Mouse (Mus musculus) midbrain, embryonic 16.5 days (tissue): ENCODE data around the gene Ankrd11. TPM values are rescaled to one million over a fixed set of nuclear protein-coding genes. Genes with fewer than 3 reads are reported as not detected.

Source experiments
- ATAC-seq: fragments of 200-750 bp; cut with Nextera tagmentation; 2 replicates; pipeline ENCODE4 v1.8.0; 2017; ENCODE audit warnings: moderate TSS enrichment
- H3K27ac ChIP-seq: fragments of 300-500 bp; sonication (generic); 2 replicates; pipeline ENCODE4 v1.5.1; 2014; ENCODE audit warnings: mild to moderate bottlenecking, low read length, mixed read lengths
- H3K27me3 ChIP-seq: fragments of 300-500 bp; sonication (generic); 2 replicates; pipeline ENCODE4 v1.6.1; 2014; ENCODE audit warnings: low read depth, low read length, mixed read lengths; ENCODE audit not compliant: control insufficient read depth, insufficient read depth
- H3K36me3 ChIP-seq: fragments of 300-500 bp; sonication (generic); 2 replicates; pipeline ENCODE4 v1.6.1; 2014; ENCODE audit warnings: mild to moderate bottlenecking, low read length, moderate library complexity, mixed read lengths; ENCODE audit not compliant: control insufficient read depth, insufficient read depth
- H3K4me1 ChIP-seq: fragments of 300-500 bp; sonication (generic); 2 replicates; pipeline ENCODE4 v1.6.1; 2014; ENCODE audit warnings: mild to moderate bottlenecking, low read length, mixed read lengths; ENCODE audit not compliant: control insufficient read depth, insufficient read depth
- H3K4me2 ChIP-seq: fragments of 300-500 bp; sonication (generic); 2 replicates; pipeline ENCODE4 v1.6.1; 2014; ENCODE audit warnings: mild to moderate bottlenecking, low read length, mixed read lengths
- H3K4me3 ChIP-seq: fragments of 300-500 bp; sonication (generic); 2 replicates; pipeline ENCODE4 v1.5.1; 2014; ENCODE audit warnings: low read depth, mild to moderate bottlenecking, low read length, moderate library complexity, mixed read lengths
- H3K9ac ChIP-seq: fragments of 300-500 bp; sonication (generic); 2 replicates; pipeline ENCODE4 v1.6.1; 2014; ENCODE audit warnings: low read depth, low read length, mixed read lengths
- H3K9me3 ChIP-seq: fragments of 300-500 bp; sonication (generic); replicated peaks from 2 replicates; pipeline ENCODE4 v1.6.1; 2014; ENCODE audit warnings: mild to moderate bottlenecking, low read length, mixed read lengths; ENCODE audit not compliant: control insufficient read depth, poor library complexity, severe bottlenecking
- WGBS: fragments of 180-500 bp; shearing (Covaris S2); extraction: QIAGEN DNeasy Blood & Tissue Kit; methylation state at CpG from one replicate; pipeline ENCODE4 v1.1.7; 2014; 5-methylcytosine and 5-hydroxymethylcytosine counted together
- polyA plus RNA-seq: library from polyadenylated mRNA; unstranded; fragments of >200 nt; fragmentation: Nextera tagmentation; extraction: Ambion mirVana; gene quantifications from 2 replicates; pipeline ENCODE4 v1.2.1, GENCODE M21; 2015

The Ankrd11 gene
- polyA plus RNA-seq, 1 experiment from 2014 or later, result 23.2 TPM

DNA sequence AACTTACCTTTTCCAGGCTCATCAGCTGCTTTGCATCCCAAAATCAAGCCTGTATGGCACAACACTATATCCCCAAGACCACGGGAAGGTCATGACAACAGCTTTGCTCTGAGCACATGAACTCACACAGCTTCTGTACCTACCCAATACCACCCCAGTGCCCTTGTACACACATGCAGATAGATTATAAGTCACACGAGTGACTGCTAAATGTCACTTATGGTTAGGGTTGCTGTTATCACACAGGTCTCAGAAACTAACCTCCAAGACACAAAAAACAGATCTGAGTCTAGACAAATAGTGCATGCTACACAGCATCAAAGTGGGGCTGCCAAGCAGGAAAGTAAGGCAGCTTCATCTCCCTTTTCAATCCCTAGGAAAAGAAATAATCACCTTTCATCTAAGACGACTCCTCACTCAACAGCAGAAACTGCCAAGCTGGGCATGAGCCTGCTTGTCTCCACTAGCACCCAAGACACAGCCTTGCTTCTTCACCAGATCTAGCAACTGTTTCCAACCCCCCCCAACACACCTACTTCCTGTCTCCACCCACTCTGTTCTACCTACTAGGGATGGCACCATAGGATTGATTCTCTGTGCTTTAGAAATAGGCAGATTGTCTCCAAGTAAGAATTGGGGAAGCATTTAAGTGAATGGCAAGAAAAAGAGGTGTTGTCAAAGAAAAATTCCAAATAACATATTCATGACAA is 87.8 kb downstream of the Ankrd11 start:
- H3K36me3 ChIP-seq, result no peaks in the 10 kb centered on the region
- peaks cover 20% of the 10 kb centered on the region for H3K4me1 ChIP-seq
- 73% methylated on average over 3 of the region's 3 CpGs for WGBS
- no peaks in the 10 kb centered on the region for H3K9me3 ChIP-seq
- H3K27me3 ChIP-seq, result no peaks in the 10 kb centered on the region
- no peak overlapping the region for H3K27ac ChIP-seq
- no peak overlapping the region for H3K9ac ChIP-seq
- H3K4me3 ChIP-seq, result no peak overlapping the region
- ATAC-seq, result no peak
- H3K4me2 ChIP-seq, result no peak overlapping the region

DNA sequence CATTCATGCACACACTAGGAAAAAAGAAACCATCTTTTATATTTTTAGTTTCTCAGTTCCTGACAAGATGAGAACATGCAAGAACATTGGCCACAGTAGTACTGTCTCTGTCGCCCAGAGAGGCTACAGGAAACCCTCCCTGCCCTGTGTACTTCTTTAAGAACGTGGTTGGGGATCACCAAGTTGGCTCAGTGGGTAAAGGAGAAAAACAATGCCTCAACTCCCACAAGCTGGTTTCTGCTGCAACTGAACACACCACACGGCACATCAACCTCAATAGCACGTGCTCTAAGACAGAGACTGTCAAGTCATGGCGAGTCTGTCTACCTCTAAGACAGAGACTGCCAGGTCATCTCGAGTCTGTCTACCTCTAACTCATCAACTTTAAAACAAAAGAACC is 89.0 kb downstream of the Ankrd11 start:
- H3K4me3 ChIP-seq, result no peak overlapping the region
- no peaks in the 10 kb centered on the region for H3K9me3 ChIP-seq
- no peaks in the 10 kb centered on the region for H3K27me3 ChIP-seq
- peaks cover 26% of the 10 kb centered on the region for H3K4me1 ChIP-seq
- 90% methylated on average over 6 of the region's 6 CpGs for WGBS
- no peak for ATAC-seq
- no peaks in the 10 kb centered on the region for H3K36me3 ChIP-seq
- no peak overlapping the region for H3K27ac ChIP-seq
- H3K9ac ChIP-seq, result no peak overlapping the region
- H3K4me2 ChIP-seq, result no peak overlapping the region

DNA sequence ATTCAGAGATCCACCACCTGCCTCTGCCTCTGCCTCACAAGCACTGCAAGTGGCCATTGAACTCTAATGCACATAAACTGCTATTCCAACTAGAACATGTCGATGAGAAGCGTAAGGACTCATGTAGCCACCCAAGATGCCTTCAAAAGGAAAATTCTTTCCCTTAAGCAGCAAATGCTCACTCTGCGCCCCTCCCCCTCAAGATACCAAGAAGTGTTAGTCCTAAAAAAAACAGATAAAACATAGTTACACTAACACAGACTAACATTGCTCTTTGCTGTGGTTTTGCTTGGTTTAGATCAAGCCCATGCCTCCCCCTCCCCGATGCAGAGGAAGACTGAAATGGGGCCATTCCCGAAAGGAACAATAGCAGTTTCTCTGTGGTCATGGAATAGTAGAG is 90.6 kb downstream of the Ankrd11 start:
- WGBS, result 91% methylated on average over 5 of the region's 5 CpGs
- no peaks in the 10 kb centered on the region for H3K27me3 ChIP-seq
- H3K4me1 ChIP-seq, result peaks cover 21% of the 10 kb centered on the region
- H3K9me3 ChIP-seq, result no peaks in the 10 kb centered on the region
- no peak overlapping the region for H3K27ac ChIP-seq
- no peak overlapping the region for H3K4me2 ChIP-seq
- no peak overlapping the region for H3K4me3 ChIP-seq
- ATAC-seq, result no peak
- H3K9ac ChIP-seq, result no peak overlapping the region
- H3K36me3 ChIP-seq, result no peaks in the 10 kb centered on the region

- Histone ChIP-seq H3K4me1 (peaks cover 21% of the 10 kb centered on the region), H3K27ac (no peak overlapping the region), H3K9ac (no peak overlapping the region), H3K4me2 (no peak overlapping the region), H3K36me3 (no peaks in the 10 kb centered on the region), H3K9me3 (no peaks in the 10 kb centered on the region), H3K4me3 (no peak overlapping the region), H3K27me3 (no peaks in the 10 kb centered on the region)
- WGBS, result 81% methylated on average over 5 of the region's 5 CpGs
- no peak for ATAC-seq
Observed at GRCm38 (mm10) chr8:122949701-122950100, 92.4 kb downstream of the Ankrd11 start.

GRCm38 (mm10) chr8:122945775-122946174 is 96.3 kb downstream of the Ankrd11 start:
- H3K36me3 ChIP-seq, result no peaks in the 10 kb centered on the region
- no peak overlapping the region for H3K4me2 ChIP-seq
- 74% methylated on average over 2 of the region's 2 CpGs for WGBS
- no peak for ATAC-seq
- no peak overlapping the region for H3K9ac ChIP-seq
- no peak overlapping the region for H3K27ac ChIP-seq
- no peaks in the 10 kb centered on the region for H3K27me3 ChIP-seq
- peaks cover 29% of the 10 kb centered on the region for H3K4me1 ChIP-seq
- H3K4me3 ChIP-seq, result no peak overlapping the region
- no peaks in the 10 kb centered on the region for H3K9me3 ChIP-seq

GRCm38 (mm10) chr8:122942803-122943713 is 99.0 kb downstream of the Ankrd11 start:
- Histone ChIP-seq H3K4me3 (no peak overlapping the region), H3K4me2 (no peak overlapping the region), H3K9me3 (no peaks in the 10 kb centered on the region), H3K4me1 (peaks cover 21% of the 10 kb centered on the region), H3K27me3 (no peaks in the 10 kb centered on the region), H3K27ac (peak overlapping the region; percentile 62; the same call in 1 of the 2 replicates), H3K36me3 (no peaks in the 10 kb centered on the region), H3K9ac (no peak overlapping the region)
- 0 out of 2 replicates have a peak, but pooled peaks have one; percentile 36 for ATAC-seq
- 64% methylated on average over 9 of the region's 9 CpGs for WGBS

DNA sequence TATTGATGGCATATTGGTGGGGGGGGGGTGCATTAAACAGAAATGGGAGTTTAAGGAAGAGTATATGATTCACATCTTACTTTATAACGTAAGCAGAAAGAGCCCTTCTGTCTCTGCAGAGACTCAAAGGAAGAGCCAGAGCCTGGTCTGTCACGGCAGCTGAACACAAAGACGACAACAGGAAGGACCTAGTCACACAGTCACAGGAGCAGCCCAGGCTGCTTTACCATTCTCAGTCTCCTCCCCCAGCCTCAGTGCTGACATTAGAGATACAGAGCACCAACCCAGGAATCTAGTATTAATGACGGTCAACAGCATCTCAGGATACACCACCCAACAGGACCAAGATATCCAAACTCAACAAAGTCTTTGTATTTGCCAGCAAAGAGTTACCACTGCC is 103.5 kb downstream of the Ankrd11 start:
- WGBS, result 44% methylated on average over 4 of the region's 4 CpGs

GRCm38 (mm10) chr8:122938170-122938569 is 103.9 kb downstream of the Ankrd11 start:
- no peak for ATAC-seq
- Histone ChIP-seq H3K4me2 (no peak overlapping the region), H3K27me3 (no peaks in the 10 kb centered on the region), H3K36me3 (no peaks in the 10 kb centered on the region), H3K9ac (no peak overlapping the region), H3K27ac (no peak overlapping the region), H3K9me3 (no peaks in the 10 kb centered on the region), H3K4me3 (no peak overlapping the region), H3K4me1 (peaks cover 25% of the 10 kb centered on the region)
- WGBS, result 72% methylated on average over 3 of the region's 3 CpGs

More for the DNA sequence above, 103.5 kb downstream of the Ankrd11 start:
- no peak overlapping the region for H3K4me2 ChIP-seq
- H3K9me3 ChIP-seq, result no peaks in the 10 kb centered on the region
- no peaks in the 10 kb centered on the region for H3K27me3 ChIP-seq
- H3K9ac ChIP-seq, result no peak overlapping the region
- H3K4me1 ChIP-seq, result peaks cover 28% of the 10 kb centered on the region
- no peak overlapping the region for H3K27ac ChIP-seq
- no peak for ATAC-seq
- no peaks in the 10 kb centered on the region for H3K36me3 ChIP-seq
- H3K4me3 ChIP-seq, result no peak overlapping the region

- Histone ChIP-seq H3K27me3 (no peaks in the 10 kb centered on the region), H3K9ac (no peak overlapping the region), H3K9me3 (no peaks in the 10 kb centered on the region), H3K4me1 (peaks cover 19% of the 10 kb centered on the region), H3K4me2 (no peak overlapping the region), H3K4me3 (no peak overlapping the region), H3K27ac (no peak overlapping the region), H3K36me3 (no peaks in the 10 kb centered on the region)
- ATAC-seq, result no peak
- 82% methylated on average over 2 of the region's 2 CpGs for WGBS
Observed at GRCm38 (mm10) chr8:122937545-122938053, 104.5 kb downstream of the Ankrd11 start.
